Mouse (Mus musculus) embryonic fibroblast, embryonic 13.5 days (primary cell): ENCODE results near the gene Prr7. TPM values are rescaled to one million over a fixed set of nuclear protein-coding genes. Genes with fewer than 3 reads are reported as not detected.

Experiments used
- H3K27ac ChIP-seq: 2 replicates; pipeline ENCODE4 v1.5.1; 2012; ENCODE audit warnings: low read length, control low read depth, inconsistent platforms; ENCODE audit not compliant: insufficient read depth
- H3K4me1 ChIP-seq: 2 replicates; pipeline ENCODE4 v1.6.1; 2011; ENCODE audit warnings: low read length; ENCODE audit not compliant: control insufficient read depth, insufficient read depth
- H3K4me3 ChIP-seq: 2 replicates; pipeline ENCODE4 v1.5.1; 2011; ENCODE audit warnings: mild to moderate bottlenecking, control low read depth, low read length; ENCODE audit not compliant: insufficient read depth
- CTCF ChIP-seq: IDR thresholded peaks from 2 replicates; pipeline ENCODE4 v1.5.1; 2011; ENCODE audit warnings: mild to moderate bottlenecking, control low read depth, low read length, moderate library complexity, borderline replicate concordance; ENCODE audit not compliant: insufficient read depth
- POLR2A ChIP-seq: IDR thresholded peaks from 2 replicates; pipeline ENCODE4 v1.6.1; 2011; ENCODE audit warnings: low read depth, mild to moderate bottlenecking, control low read depth, low read length, moderate library complexity
- polyA plus RNA-seq: library from polyadenylated mRNA; stranded (reverse); fragments of >200 nt; gene quantifications from 2 replicates; pipeline ENCODE4 v1.2.4, GENCODE M21; 2011; ENCODE audit warnings: low read depth; ENCODE audit not compliant: missing spikeins, insufficient read length

Gene Prr7
- polyA plus RNA-seq, 1 experiment, result 2.5 TPM

DNA sequence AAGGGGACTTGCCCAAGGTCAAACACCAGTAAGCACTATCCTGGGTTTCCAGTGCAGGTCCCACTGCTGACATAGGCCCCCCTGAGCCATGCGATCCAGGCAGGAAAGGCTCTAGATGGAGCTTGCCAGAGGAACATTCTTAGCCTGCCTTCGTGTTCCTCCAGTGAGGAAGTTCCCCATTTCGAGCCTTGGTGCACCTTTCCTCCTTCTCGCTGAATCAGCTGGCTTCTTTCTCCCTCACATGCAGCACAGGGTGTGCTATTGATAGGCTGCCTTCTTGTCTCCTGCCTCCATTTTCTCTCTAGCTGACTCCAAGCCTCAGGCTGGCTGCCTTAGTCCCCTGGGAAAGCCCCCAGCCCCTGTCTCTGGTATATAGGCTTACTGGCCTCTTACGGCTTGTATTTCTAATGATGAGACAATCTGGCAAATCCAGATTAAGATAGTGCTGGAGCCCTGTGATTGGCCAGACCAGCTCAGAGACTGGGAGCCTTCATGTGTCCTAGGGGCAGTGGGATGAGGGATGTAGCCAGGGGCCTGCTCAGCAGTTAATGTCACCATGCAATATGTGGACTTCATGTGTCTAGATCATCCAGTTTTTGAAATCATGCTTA, 1.9 kb downstream of the Prr7 start:
- TF ChIP-seq POLR2A (no peak), CTCF (no peak)
- Histone ChIP-seq H3K4me1 (0 out of 2 replicates have a peak, but pooled peaks cover 10% of the 10 kb centered on the region), H3K4me3 (no peak overlapping the region), H3K27ac (no peak overlapping the region)

DNA sequence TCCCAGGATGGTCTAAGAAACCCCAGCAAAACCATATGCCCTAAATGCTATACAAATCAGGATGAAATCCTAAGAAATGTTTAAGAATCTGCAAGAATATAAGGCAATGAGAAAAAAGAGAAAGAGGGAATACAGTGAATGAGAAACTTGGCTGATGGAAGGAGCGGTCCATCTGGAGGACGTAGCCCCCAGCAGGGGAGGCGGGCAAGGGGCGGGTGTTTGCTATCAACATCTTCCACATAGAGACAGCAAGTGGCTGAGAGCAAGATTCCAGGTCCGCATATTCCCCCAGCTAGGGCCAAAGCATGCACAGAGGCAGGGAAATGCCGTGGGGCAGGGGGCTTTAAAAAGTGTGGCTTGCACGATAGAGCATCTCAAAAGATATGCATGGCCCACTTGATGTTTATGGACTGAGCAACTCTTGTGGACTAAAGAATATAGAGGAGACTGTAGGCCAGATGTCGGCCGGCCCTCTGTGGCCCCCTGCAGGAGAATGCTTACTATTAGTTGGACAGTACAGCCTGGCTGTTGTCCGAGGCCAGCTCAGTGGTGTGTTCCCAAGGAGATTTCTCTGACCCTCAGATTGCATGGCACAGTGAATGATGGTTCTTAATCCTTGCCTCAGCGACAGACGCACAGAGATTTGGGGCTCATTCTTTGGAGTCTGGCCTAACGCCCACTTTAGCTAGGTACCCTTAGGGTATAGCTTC, 4.9 kb downstream of the Prr7 start:
- Histone ChIP-seq H3K4me1 (0 out of 2 replicates have a peak, but pooled peaks cover 7% of the 10 kb centered on the region), H3K27ac (no peak overlapping the region), H3K4me3 (no peak overlapping the region)
- TF ChIP-seq CTCF, result no peak
- TF ChIP-seq POLR2A, result no peak

DNA sequence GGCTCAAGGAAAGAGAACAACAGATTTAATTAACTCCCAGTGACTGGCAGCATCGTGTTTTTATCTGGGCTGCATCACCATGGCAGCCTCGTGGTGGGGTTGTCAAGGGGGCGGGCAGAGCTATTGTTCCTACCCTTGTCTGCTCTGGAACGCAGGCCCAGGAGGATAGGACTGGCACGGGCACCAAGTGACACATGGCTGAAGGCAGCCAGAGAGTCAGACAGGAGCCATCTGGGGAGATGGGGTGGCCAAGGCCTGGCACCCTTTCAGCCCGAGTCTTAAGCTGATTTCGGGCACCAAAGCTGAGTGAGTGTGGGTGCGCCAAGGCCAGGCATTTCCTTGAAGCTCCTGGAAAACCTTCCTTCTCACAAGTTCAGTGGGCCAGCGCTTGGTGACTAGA, 6.3 kb downstream of the Prr7 start:
- Histone ChIP-seq H3K4me1 (0 out of 2 replicates have a peak, but pooled peaks cover 4% of the 10 kb centered on the region), H3K27ac (no peak overlapping the region), H3K4me3 (no peak overlapping the region)
- TF ChIP-seq POLR2A, result no peak
- no peak for TF ChIP-seq CTCF

DNA sequence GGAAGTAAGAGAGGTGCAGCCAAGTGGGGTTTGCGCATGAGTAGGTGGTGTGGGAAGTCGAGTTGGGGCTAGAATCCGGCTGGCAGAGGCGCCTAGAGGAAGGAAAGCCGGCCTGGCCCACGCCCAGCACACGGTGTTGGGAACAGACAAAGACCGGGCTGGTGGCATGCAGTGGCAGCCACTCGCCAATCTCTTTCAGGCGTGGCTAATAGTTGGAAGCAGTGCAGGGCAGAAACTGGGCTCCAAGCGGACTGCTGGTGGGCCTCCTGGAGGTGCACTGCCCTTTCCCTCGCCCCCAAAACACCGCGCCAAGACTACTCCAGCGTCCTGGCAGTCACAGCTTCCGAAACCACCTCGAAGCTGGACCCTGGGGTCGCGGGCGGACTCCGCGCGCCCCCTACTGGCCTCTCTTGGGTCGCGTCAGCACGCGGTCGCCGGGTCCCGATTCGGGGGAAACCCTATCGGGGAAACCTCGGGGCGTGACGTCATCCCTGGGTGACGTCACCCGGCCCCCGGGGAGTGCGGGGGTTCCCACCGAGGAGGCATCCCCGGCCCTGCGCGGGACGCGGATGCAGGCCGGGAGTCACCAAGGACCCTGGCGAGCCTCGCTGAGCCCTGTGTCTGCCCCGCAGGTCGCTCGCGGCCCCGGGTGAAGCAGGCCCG, 7.2 kb downstream of the Prr7 start:
- 0 out of 2 replicates have a peak overlapping the region, but pooled peaks have one; percentile 18 for H3K27ac ChIP-seq
- no peaks in the 10 kb centered on the region; the same call in 1 of the 2 replicates for H3K4me1 ChIP-seq
- H3K4me3 ChIP-seq, result peak overlapping the region; percentile 42
- TF ChIP-seq CTCF (peak; percentile 55), POLR2A (0 out of 2 replicates have a peak, but pooled peaks have one; percentile 18)

DNA sequence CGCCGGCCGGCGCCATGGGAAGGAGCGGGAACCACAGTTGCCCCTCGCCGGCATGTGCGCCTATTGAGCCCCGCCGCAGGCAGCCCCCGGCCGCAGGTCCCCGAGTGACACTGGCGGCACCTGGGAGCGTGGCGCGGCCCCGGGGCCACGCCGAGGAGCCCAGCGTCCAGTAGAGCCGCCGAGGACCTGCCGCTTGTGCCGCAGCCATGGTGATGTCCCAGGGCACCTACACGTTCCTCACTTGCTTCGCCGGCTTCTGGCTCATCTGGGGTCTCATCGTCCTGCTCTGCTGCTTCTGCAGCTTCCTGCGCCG, 7.7 kb downstream of the Prr7 start:
- TF ChIP-seq POLR2A (no peak), CTCF (no peak)
- Histone ChIP-seq H3K4me3 (peak overlapping the region; percentile 42), H3K27ac (peak overlapping the region; percentile 18; the same call in 1 of the 2 replicates), H3K4me1 (no peaks in the 10 kb centered on the region; the same call in 1 of the 2 replicates)

DNA sequence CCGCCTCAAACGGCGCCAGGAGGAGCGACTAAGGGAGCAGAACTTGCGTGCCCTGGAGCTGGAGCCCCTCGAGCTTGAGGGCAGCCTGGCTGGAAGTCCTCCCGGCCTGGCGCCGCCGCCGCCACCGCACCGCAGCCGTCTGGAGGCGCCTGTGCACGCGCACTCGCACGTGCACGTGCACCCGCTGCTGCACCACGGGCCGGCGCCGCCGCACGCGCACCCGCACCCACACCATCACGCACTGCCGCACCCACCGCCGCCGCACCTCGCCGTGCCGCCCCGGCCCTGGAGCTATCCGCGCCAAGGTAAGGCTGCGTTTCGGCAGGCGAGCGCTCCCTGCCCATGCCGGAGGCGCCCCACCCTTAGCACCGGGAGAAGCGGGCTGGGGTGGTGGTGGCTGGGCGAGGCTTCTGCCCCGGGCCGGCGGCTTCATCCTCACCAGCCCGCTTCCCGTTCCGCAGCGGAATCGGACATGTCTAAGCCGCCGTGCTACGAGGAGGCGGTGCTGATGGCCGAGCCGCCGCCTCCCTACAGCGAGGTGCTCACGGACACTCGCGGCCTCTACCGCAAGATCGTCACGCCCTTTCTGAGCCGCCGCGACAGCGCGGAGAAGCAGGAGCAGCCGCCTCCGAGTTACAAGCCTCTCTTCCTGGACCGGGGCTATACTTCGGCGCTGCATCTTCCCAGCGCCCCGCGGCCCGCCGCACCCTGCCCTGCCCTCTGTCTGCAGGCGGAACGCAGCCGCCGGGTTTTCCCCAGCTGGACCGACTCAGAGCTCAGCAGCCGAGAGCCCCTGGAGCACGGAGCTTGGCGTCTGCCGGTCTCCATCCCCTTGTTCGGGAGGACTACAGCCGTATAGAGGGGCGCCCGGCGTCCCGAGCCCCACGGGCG, 8.3 kb downstream of the Prr7 start:
- Histone ChIP-seq H3K27ac (peak overlapping the region; percentile 54), H3K4me3 (peak overlapping the region; percentile 42), H3K4me1 (no peaks in the 10 kb centered on the region; the same call in 1 of the 2 replicates)
- no peak for TF ChIP-seq CTCF
- TF ChIP-seq POLR2A, result peak; percentile 50

DNA sequence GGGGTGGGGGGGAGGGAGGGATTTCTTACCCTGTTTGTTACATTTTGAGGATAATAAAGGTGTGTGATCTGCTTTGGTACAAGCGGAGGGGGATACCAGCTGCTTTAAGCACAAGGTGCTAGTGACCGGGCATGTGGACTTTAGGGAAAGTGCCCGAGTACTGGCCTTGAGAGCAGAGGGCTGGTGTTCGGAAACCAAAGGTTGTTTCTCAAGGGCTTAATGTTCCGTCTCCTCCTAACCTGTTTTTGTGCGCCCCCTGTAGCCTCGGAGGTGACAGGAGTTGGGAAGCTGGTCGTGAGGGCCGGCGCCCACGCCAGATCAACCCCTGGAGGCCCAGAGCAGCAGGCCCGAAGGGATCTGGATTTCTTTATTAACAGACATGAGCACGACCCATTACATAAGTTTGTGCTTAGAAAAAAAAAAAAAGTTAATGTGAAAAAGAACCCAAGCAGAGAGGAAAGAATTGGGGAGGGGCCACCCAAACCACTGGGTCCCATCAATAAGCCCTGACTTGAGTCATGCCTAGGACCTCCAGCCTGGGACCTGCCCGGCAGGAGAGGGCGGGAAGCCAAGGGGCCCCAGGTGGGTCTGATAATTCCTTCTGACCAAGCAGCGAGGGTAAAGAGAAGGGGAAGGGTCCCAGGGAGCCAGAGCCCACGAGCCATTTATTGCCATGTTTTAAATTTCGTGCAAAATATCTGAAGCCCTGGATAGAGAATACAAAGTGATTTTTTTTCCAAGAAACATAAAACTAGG, 9.2 kb downstream of the Prr7 start:
- Histone ChIP-seq H3K4me1 (no peaks in the 10 kb centered on the region; the same call in 1 of the 2 replicates), H3K4me3 (peak overlapping the region; percentile 42), H3K27ac (peak overlapping the region; percentile 15; the same call in 1 of the 2 replicates)
- TF ChIP-seq POLR2A (no peak), CTCF (peak; percentile 25; the same call in 1 of the 2 replicates)

DNA sequence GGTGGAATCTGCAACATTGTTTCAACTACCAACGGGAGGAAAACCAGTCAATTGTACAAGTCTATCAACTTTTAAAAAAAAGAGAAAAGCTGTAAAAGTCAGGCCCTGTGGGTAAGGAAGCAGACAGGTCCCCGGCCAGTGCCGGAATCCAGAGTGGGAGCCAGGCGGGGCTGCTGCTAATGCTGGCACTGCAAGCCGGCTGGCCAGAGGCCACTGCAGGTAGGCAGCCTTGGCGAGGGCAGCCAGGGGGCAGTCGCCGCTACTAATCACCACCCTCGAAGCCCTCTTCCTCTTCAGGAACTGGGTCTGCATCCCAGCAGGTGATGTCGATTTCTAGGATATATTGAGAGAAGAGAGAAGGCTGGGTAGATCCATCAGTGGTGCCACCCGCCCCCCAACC, 9.9 kb downstream of the Prr7 start:
- H3K27ac ChIP-seq, result no peak overlapping the region
- no peak overlapping the region for H3K4me3 ChIP-seq
- no peak for TF ChIP-seq POLR2A
- no peak for TF ChIP-seq CTCF
- no peaks in the 10 kb centered on the region; the same call in 1 of the 2 replicates for H3K4me1 ChIP-seq

DNA sequence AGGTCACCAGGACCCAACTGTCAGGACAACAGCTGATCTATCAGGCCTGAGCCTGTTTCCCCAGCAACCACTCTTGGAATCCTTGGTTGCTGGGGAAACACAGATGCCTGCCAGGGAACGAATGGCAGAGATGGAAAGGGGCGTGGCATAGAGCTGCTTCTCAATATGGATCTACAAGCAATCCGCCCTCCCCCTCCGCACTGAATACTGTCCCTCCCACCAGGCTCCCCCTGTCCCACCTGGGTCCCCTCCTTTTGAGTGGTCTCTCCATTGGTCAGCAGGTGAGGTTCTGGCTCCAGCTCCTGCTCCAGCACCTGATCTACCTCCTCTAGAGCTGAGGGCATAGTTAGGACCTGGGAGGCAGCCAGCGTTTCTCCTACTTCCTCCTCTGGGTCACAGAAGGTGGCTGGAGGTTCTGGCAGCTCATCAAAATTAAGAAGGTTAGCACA, 10.6 kb downstream of the Prr7 start:
- no peaks in the 10 kb centered on the region; the same call in 1 of the 2 replicates for H3K4me1 ChIP-seq
- H3K27ac ChIP-seq, result no peak overlapping the region
- H3K4me3 ChIP-seq, result no peak overlapping the region
- TF ChIP-seq CTCF, result no peak
- TF ChIP-seq POLR2A, result no peak
